Mouse (Mus musculus) bone marrow macrophage, adult 2 months (primary cell): ENCODE results near the gene Ctf1.

ENCODE experiments used
- CTCF ChIP-seq: IDR thresholded peaks from 2 replicates; pipeline ENCODE4 v1.5.1; 2012; ENCODE audit warnings: low read depth, mild to moderate bottlenecking, low read length, moderate library complexity
- POLR2A ChIP-seq: IDR thresholded peaks from 2 replicates; pipeline ENCODE4 v1.6.1; 2012; ENCODE audit warnings: mild to moderate bottlenecking, low read depth, low read length, borderline replicate concordance

GRCm38 (mm10) chr7:127703561-127704178, 8.9 kb upstream of the Ctf1 start:
- TF ChIP-seq POLR2A (no peak), CTCF (no peak)
